Mouse (Mus musculus) small intestine, adult 2 months (tissue): ENCODE measurements around the gene Zfp30.

Experiments used
- CTCF ChIP-seq: fragments of 200-500 bp; IDR thresholded peaks from 2 replicates; pipeline ENCODE4 v1.5.1; 2012; ENCODE audit warnings: low read depth, mild to moderate bottlenecking, control low read depth, inconsistent platforms, low read length, moderate library complexity, mixed read lengths; ENCODE audit not compliant: insufficient replicate concordance, insufficient read length; ENCODE audit errors: extremely low read depth
- POLR2A ChIP-seq: fragments of 200-500 bp; IDR thresholded peaks from 2 replicates; pipeline ENCODE4 v1.6.1; 2012; ENCODE audit warnings: low read depth, mild to moderate bottlenecking, control low read depth, inconsistent platforms, low read length, moderate library complexity

DNA sequence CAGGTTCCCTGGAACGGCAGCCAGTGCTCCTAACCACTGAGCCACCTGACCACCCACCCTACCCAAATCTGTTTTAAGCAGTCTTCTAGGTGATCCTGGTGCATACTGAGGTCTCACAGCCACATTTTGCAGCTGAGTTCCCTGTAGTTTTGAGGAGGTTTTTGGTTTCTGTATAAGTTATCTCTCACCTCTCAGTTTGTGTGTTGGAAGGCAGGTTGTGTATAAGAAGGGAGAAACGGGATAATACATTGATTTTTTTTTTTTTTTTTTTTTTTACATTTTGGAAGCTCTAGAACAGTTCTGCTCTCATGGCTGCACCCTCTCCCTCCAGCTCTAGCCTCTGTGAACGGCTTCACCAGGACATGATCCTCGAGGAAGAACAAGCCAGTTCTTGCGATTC is 2.1 kb downstream of the Zfp30 start:
- TF ChIP-seq CTCF (no peak), POLR2A (no peak)
